Mouse (Mus musculus): ENCODE measurements at regions not wholly inside any gene's neighbourhood (a gene's known extent, or its start where the extent isn't known, plus 50 kb on each side); places are given as distances from the start of the nearest gene placed in this dataset.
A peak's percentile ranks its signal among the peaks of the same experiment; 100 is the strongest.

GRCm38 (mm10) chr14:64574277-64574676, 470.2 kb downstream of the Prss52 start:
- intact Hi-C loops (cut with DNase I): loop anchor here (5.0 to 10.0 kb wide), 2 partner anchors 37 to 369 kb away; no protein-coding TSS in a partner anchor
- DNase-seq (ENCODE audit: low spot score in 2 of 2): peak; percentile 55 to 69

- intact Hi-C loops (cut with DNase I): loop anchor here (5.0 to 10.0 kb wide), 2 partner anchors 37 to 370 kb away; no protein-coding TSS in a partner anchor
- no peak for DNase-seq (ENCODE audit: low spot score in 2 of 2)
Measured at GRCm38 (mm10) chr14:64574773-64575172, 470.7 kb downstream of the Prss52 start.

DNA sequence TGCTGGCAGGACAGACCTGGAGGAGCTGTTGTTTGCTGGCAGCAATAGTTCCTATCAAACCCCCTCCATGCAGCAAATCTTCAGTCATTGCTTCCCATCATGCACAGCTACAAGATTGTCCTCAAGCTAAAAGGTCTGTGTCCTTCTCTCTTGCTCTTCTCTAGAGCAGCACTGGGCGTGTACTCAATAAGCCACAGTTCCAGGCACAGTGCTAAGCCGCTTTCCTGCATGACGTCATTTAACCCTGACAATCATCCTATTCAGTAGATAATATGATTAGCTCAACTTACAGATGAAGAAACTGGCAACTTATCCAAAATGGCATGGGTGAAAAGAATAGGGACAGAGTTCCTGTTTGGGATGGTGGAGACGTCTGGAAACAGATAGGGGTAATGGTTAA, 471.9 kb downstream of the Prss52 start:
- no peak for DNase-seq (ENCODE audit: low spot score in 2 of 2)
- intact Hi-C loops (cut with DNase I): loop anchor here (10.0 kb wide), 1 partner anchor 371 kb away; no protein-coding TSS in a partner anchor

DNA sequence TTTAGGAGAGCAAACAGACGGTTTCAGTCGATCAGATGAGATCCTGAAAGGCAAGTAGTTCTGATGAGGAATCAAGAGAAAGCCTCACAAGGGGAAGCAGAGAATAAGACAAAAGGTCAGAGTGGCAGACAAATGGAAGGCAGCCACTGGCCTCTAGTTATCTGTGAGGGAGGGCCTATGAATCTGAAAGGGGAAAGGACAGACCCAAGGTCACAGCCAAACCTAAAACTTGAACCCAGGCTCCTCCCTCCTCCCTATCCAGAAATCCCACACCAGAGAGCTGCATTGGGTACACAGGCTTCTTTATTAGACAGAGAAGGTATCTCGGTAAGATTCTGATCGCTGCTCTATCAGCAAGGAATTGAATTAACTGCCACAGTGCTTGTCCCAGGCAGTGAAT, 476.0 kb downstream of the Prss52 start:
- intact Hi-C loops (cut with DNase I): loop anchor here (5.0 to 10.0 kb wide), 2 partner anchors 143 to 455 kb away; no protein-coding TSS in a partner anchor
- no peak for DNase-seq (ENCODE audit: low spot score in 2 of 2)

DNA sequence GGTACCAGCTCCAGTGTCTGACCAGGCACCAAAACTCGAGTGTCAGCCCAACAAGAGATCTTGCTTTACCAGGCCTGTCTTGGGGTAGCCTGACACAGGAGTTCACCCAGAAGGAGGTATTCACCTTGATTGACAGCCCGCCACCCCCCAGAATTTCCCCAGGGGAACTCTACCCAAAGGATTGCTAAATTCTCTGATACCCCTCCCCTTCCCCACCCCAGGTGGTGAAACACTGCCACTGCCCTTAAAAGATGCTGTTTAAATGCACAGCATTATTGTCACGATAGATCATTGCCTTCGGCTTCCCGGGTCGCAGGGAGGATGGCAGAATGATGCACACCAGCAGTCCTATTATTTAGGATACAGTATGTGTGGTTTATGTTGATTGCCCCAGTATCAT, 476.8 kb downstream of the Prss52 start:
- intact Hi-C loops (cut with DNase I): loop anchor here (5.0 to 10.0 kb wide), 2 partner anchors 144 to 456 kb away; no protein-coding TSS in a partner anchor
- DNase-seq (ENCODE audit: low spot score in 2 of 2): no peak

GRCm38 (mm10) chr14:64581705-64582104, 477.6 kb downstream of the Prss52 start:
- no peak for DNase-seq (ENCODE audit: low spot score in 2 of 2)
- intact Hi-C loops (cut with DNase I): loop anchor here (5.0 to 10.0 kb wide), 2 partner anchors 144 to 457 kb away; no protein-coding TSS in a partner anchor

DNA sequence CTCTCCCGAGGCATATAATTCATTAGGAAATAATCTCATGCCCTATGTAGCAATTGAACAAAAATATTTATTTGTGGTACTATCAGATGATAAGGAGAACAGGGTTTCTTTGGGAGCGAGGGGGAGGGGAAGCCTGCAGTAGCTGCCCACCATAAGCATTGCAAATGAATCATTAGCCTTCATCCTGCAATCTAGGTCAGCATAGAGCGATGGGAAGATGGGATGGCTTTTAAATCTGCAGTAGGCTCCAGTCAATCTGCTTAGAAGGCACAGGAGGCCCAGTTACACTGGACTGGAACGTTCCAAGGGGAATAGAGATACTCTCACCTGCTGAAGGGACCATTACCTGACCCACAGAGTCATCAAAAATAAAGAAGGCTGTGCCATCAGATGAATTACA, 478.7 kb downstream of the Prss52 start:
- intact Hi-C loops (cut with DNase I): loop anchor here (5.0 to 10.0 kb wide), 2 partner anchors 146 to 458 kb away; no protein-coding TSS in a partner anchor
- DNase-seq (ENCODE audit: low spot score in 2 of 2): no peak

DNA sequence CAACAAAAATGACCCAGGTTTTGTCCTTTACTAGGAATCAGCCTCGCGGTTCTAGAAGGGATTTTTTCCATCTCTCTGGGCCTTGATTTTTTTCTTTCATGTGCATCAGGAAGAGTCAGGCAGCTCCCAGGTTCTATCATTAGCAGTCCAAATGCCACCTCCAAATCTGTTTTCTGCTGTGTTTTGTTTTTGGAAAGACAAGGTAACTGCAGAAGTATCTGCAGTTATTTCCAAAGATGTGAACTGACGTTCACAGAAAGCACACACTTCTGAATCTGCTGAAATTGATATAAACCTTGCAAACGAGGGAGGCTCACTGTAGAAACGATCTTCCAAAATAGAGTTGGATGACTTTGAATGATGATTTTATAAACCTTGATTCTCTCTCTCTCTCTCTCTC, 480.1 kb downstream of the Prss52 start:
- intact Hi-C loops (cut with DNase I): loop anchor here (5.0 to 10.0 kb wide), 2 partner anchors 147 to 459 kb away; no protein-coding TSS in a partner anchor
- DNase-seq (ENCODE audit: low spot score in 2 of 2): no peak

DNA sequence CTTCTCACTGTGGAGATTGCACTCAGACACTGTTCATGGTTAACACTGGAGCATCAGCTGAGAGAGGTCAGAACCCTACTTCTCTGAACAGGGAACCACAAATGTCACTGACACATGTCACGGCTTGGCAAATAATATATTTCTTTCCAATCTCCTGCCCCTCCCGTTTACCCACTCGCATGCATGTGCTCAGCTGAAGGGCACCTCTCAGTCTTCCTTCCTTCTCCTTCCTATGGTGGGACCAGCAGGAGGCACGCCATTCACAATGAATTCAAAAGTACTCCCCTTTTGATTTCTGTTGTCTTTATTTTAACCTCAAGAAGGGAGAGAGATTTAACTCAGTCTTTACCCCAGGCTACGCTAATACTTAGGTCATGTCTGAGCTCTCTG, 481.0 kb downstream of the Prss52 start:
- no peak for DNase-seq (ENCODE audit: low spot score in 2 of 2)
- intact Hi-C loops (cut with DNase I): loop anchor here (10.0 kb wide), 1 partner anchor 460 kb away; no protein-coding TSS in a partner anchor

DNA sequence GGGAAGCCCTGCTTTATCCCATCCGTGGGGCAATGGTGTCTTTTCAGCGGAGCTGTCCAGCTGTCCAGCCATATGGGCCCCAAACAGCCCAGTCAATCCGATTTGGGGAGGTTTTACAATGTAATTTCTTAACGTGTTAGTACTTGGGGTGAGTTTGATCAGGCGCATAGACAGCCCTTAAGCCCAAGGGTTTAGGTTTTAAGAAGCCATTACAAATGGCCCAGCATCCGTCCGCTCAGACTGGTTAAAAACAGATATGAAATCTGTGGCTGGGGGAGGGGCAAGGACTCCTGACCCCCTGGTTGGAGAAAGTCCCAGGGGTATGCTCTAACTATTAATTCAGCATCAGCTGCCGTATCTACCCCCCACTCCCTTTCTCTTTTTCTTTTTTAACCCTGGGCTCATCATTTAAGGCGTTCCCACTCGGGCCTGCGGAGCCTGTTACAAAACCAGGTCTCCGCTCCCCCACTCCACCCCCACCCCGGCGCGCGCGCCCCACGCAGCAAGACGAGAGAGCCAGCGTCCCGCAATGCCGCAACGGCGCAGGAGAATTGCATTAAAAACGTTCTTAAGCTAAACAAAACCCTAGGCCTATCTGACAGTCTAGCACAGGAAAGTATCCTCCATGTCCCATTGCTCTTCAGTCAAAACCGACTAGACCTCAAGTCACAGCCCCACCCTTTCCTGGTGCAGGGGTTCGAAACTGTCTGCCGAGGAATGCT, 481.5 kb downstream of the Prss52 start:
- intact Hi-C loops (cut with DNase I): loop anchor here (10.0 kb wide), 1 partner anchor 461 kb away; no protein-coding TSS in a partner anchor
- DNase-seq (ENCODE audit: low spot score in 2 of 2): peak in 1 of 2 experiments; percentile 50

GRCm38 (mm10) chr14:64586386-64586859, 482.3 kb downstream of the Prss52 start:
- DNase-seq (ENCODE audit: low spot score in 2 of 2): no peak
- intact Hi-C loops (cut with DNase I): loop anchor here (10.0 kb wide), 1 partner anchor 462 kb away; no protein-coding TSS in a partner anchor

- peak in 1 of 2 experiments; percentile 56 for DNase-seq (ENCODE audit: low spot score in 2 of 2)
- intact Hi-C loops (cut with DNase I): loop anchor here (10.0 kb wide), 1 partner anchor 462 kb away; no protein-coding TSS in a partner anchor
Measured at GRCm38 (mm10) chr14:64586860-64587698, 483.0 kb downstream of the Prss52 start.

DNA sequence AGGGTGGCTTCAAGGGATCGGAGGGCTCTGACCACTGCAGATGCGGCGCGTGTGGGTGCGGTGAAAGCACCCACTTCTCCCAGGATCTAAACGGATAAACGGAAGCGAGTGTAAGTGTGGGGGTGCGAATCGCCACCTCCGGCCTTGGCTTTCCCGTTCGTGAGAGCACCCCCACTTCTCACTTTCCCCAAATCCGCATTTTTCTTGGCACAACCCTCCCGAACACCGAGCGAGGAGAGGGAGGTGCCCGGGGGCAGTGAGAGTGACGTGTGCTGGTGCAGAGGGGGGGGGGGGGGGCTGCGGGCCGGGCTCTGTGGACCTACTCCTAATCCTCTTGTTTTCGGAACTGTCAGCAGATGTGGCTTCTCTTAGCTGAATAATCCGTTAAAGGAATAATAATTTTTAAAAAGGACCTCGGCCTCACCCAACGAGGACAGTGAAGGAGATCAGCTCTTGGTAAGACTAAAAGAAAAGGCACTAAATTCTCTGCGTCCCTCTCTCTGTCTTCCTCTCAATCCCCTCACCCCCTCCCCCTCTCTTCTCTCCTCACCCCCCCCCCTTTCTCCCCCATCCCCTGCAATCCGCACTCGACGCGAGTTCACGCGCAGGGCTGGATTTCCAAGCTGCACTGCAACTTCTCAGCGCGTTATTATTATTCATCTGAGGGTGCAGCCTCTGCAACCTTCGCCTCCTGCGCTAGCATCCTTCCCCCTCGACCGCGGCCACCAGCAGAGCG, 483.8 kb downstream of the Prss52 start:
- peak; percentile 65 to 81 for DNase-seq (ENCODE audit: low spot score in 2 of 2)
- intact Hi-C loops (cut with DNase I): loop anchor here (2.0 to 10.0 kb wide), 2 partner anchors 171 to 463 kb away; no protein-coding TSS in a partner anchor

- intact Hi-C loops (cut with DNase I): loop anchor here (2.0 to 10.0 kb wide), 2 partner anchors 172 to 464 kb away; no protein-coding TSS in a partner anchor
- peak in 1 of 2 experiments; percentile 36 for DNase-seq (ENCODE audit: low spot score in 2 of 2)
Measured at GRCm38 (mm10) chr14:64588561-64588960, 484.5 kb downstream of the Prss52 start.

DNA sequence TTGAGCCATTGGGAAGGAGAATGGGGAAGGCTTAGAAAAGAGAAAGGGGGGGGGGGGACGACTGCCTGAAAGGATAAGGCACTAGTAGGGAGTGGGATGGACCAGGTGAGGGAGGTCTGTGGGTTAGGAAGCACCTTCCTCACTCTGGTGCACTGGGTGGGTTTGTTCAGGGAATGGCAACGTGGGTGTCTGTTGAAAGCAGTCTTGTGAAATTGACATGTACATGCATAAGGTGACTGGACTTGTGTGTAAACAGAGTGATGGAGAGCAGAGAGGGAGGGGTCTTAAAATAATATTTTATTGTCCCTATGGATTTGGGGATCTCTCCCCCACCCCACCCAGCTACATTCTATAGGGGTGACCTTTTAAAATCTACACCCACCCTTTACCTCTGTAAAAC, 485.0 kb downstream of the Prss52 start:
- peak in 1 of 2 experiments; percentile 48 for DNase-seq (ENCODE audit: low spot score in 2 of 2)
- intact Hi-C loops (cut with DNase I): loop anchor here (2.0 to 10.0 kb wide), 2 partner anchors 172 to 464 kb away; no protein-coding TSS in a partner anchor

GRCm38 (mm10) chr14:64589571-64590547, 485.8 kb downstream of the Prss52 start:
- DNase-seq (ENCODE audit: low spot score in 2 of 2): peak; percentile 67 to 72
- intact Hi-C loops (cut with DNase I): loop anchor here (2.0 to 10.0 kb wide), 2 partner anchors 173 to 465 kb away; no protein-coding TSS in a partner anchor

GRCm38 (mm10) chr14:64590611-64591010, 486.5 kb downstream of the Prss52 start:
- intact Hi-C loops (cut with DNase I): no loop called here
- peak in 1 of 2 experiments; percentile 26 for DNase-seq (ENCODE audit: low spot score in 2 of 2)
